Mouse (Mus musculus): Measurements from ENCODE around the gene Gdf5. TPM values are rescaled to one million over a fixed set of nuclear protein-coding genes. Genes with fewer than 3 reads are reported as not detected.

Gene Gdf5
- polyA plus RNA-seq (2016; fragmentation: Nextera tagmentation; extraction: Ambion mirVana): 3.6 and 3.8 TPM in 2 replicates

DNA sequence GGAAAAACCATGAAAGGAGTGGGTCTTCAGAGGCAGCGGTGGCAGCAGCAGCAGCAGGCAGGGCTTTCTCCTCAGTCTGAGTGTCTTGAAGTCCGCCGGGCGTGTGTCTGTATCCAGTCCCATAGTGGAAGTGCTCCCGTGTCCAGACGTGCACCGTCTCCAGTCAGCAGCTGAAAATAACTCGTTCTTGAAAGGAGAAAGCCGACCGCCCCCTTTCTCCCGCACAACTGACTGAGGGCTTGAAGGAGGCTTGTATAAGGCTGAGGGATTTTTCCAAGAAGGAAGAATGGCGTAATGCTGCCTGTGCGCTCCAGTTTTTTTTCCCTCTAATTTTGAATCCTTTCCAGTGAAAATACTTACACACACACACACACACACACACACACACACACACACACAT lies at the start of gene Gdf5:
Gene Gdf5, minus strand, starts transcription at position 244 of the 400 bp plus-strand sequence.
- Histone ChIP-seq H3K27me3 (0 out of 2 replicates have a peak, but pooled peaks cover 8% of the 10 kb centered on the region), H3K4me2 (replicated peaks) (peak within 1 kb of the TSS; percentile 32; the same call in 1 of the 2 replicates), H3K4me3 (no peak within 1 kb of the TSS), H3K27ac (no peak within 1 kb of the TSS; the same call in 1 of the 2 replicates), H3K9me3 (replicated peaks) (no peaks in the 10 kb centered on the region), H3K4me1 (peaks cover 48% of the 10 kb centered on the region), H3K36me3 (no peaks in the 10 kb centered on the region), H3K9ac (peak within 1 kb of the TSS; percentile 35; the same call in 1 of the 2 replicates)
- no peak for ATAC-seq (ENCODE audit: low FRiP score)
- 51% methylated on average over 13 of the region's 13 CpGs for WGBS

DNA sequence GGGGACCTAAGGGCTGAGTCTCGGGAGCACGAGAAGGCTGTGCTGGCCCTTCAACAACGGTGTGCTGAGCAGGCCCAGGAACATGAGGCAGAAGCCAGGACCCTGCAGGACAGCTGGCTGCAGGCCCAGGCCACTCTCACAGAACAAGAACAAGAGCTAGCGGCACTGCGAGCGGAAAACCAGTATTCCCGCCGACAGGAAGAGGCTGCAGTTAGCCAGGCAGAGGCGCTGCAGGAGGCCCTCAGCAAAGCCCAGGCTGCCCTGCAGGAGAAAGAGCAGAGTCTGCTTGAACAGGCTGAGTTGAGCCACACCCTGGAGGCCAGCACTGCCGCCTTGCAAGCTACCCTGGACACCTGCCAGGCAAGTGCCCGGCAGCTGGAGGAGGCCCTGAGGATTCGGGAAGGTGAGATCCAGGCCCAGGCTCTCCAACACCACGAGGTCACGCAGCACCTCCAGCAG lies 46.7 kb upstream of the Gdf5 start:
- H3K36me3 ChIP-seq: peaks cover 96% of the 10 kb centered on the region

DNA sequence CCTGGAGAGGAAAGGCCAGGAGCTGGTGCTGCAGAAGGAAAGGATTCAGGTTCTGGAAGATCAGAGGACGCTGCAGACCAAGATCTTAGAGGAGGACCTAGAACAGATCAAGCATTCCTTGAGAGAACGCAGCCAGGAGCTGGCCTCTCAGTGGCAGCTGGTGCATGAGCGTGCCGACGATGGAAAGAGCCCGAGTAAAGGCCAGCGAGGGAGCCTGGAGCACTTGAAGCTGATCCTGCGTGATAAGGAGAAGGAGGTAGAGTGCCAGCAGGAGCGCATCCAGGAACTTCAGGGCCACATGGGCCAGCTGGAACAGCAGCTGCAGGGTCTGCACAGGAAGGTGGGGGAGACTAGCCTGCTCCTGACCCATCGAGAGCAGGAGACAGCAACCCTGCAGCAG lies 46.0 kb upstream of the Gdf5 start:
- ATAC-seq (ENCODE audit: low FRiP score): no peak
- Histone ChIP-seq H3K4me3 (no peak overlapping the region), H3K9me3 (replicated peaks) (no peaks in the 10 kb centered on the region), H3K27me3 (no peaks in the 10 kb centered on the region), H3K4me1 (no peaks in the 10 kb centered on the region), H3K36me3 (peaks cover 98% of the 10 kb centered on the region), H3K4me2 (replicated peaks) (no peak overlapping the region), H3K27ac (no peak overlapping the region), H3K9ac (no peak overlapping the region)
- 97% methylated on average over 10 of the region's 10 CpGs for WGBS

More for the DNA sequence above, 46.7 kb upstream of the Gdf5 start:
- Histone ChIP-seq H3K4me2 (replicated peaks) (no peak overlapping the region), H3K9ac (peak overlapping the region; percentile 23; the same call in 1 of the 2 replicates), H3K27me3 (no peaks in the 10 kb centered on the region), H3K4me3 (no peak overlapping the region), H3K4me1 (no peaks in the 10 kb centered on the region), H3K9me3 (replicated peaks) (no peaks in the 10 kb centered on the region), H3K27ac (no peak overlapping the region)
- ATAC-seq (ENCODE audit: low FRiP score): no peak
- 85% methylated on average over 14 of the region's 14 CpGs for WGBS

DNA sequence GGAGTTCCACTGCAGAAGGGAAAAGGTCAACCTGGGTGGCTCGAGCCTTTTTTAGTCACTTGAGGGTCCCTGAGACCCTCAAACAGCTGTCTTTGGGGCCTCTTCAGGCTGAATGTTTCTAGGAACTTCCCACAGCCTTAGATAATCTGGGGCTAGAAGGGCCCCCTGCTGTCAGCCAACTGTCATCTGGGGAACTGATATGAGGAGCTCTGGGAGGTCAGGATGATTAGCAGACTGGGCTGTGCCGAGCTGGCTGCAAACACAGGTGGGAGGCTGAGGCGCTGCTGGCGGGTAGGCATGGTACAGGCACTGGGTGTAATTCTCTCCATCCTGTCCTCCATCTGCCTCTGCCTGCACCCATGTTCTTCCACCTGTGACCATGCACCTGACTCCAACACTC lies 43.9 kb upstream of the Gdf5 start:
- WGBS: 83% methylated on average over 4 of the region's 4 CpGs
- H3K36me3 ChIP-seq: peaks cover 98% of the 10 kb centered on the region

DNA sequence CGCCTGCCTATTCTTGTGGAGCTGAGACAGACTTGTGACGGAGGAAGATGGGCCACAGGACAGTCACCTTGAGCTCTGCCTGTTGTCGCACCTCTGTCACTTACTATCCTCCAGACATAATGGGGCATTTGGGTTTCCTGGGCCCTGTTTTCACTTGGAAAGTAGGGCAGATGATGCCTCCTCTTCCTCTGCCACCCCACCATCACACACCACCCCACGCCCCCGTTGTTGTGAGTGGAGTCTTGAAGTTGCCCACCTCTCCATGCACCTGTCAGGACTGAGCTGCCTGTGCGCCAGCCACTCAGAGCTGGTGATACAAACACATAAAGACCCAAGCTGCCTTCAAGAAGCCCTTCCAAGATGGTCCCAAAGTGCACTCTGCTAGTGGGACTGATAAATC lies 42.0 kb upstream of the Gdf5 start:
- no peaks in the 10 kb centered on the region for H3K9me3 ChIP-seq (replicated peaks)
- no peak for ATAC-seq (ENCODE audit: low FRiP score)
- H3K27ac ChIP-seq: no peak overlapping the region
- H3K9ac ChIP-seq: no peak overlapping the region
- H3K36me3 ChIP-seq: peaks cover 97% of the 10 kb centered on the region
- no peaks in the 10 kb centered on the region for H3K4me1 ChIP-seq
- no peaks in the 10 kb centered on the region for H3K27me3 ChIP-seq
- H3K4me2 ChIP-seq (replicated peaks): no peak overlapping the region
- 96% methylated on average over 6 of the region's 6 CpGs for WGBS
- no peak overlapping the region for H3K4me3 ChIP-seq

More for the DNA sequence above, 43.9 kb upstream of the Gdf5 start:
- Histone ChIP-seq H3K9ac (no peak overlapping the region), H3K4me2 (replicated peaks) (no peak overlapping the region), H3K4me1 (no peaks in the 10 kb centered on the region), H3K27ac (no peak overlapping the region), H3K9me3 (replicated peaks) (no peaks in the 10 kb centered on the region), H3K4me3 (no peak overlapping the region), H3K27me3 (no peaks in the 10 kb centered on the region)
- ATAC-seq (ENCODE audit: low FRiP score): no peak

DNA sequence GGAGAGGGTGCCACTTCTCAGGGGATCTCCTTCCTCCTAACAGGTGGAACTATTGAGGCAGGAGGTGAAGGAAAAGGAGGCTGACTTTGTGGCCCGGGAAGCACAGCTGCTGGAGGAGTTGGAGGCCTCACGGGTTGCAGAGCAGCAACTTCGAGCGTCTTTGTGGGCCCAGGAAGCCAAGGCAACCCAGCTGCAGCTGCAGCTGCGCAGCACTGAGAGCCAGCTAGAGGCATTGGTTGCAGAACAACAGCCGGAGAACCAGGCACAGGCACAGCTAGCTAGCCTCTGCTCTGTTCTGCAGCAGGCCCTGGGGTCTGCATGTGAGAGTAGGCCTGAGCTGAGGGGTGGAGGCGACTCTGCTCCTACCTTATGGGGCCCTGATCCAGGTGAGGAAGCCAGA lies 40.6 kb upstream of the Gdf5 start:
- Histone ChIP-seq H3K4me3 (no peak overlapping the region), H3K27ac (no peak overlapping the region), H3K9me3 (replicated peaks) (no peaks in the 10 kb centered on the region), H3K4me1 (no peaks in the 10 kb centered on the region), H3K9ac (no peak overlapping the region), H3K27me3 (no peaks in the 10 kb centered on the region), H3K36me3 (peaks cover 96% of the 10 kb centered on the region), H3K4me2 (replicated peaks) (no peak overlapping the region)
- no peak for ATAC-seq (ENCODE audit: low FRiP score)
- WGBS: 85% methylated on average over 7 of the region's 7 CpGs

DNA sequence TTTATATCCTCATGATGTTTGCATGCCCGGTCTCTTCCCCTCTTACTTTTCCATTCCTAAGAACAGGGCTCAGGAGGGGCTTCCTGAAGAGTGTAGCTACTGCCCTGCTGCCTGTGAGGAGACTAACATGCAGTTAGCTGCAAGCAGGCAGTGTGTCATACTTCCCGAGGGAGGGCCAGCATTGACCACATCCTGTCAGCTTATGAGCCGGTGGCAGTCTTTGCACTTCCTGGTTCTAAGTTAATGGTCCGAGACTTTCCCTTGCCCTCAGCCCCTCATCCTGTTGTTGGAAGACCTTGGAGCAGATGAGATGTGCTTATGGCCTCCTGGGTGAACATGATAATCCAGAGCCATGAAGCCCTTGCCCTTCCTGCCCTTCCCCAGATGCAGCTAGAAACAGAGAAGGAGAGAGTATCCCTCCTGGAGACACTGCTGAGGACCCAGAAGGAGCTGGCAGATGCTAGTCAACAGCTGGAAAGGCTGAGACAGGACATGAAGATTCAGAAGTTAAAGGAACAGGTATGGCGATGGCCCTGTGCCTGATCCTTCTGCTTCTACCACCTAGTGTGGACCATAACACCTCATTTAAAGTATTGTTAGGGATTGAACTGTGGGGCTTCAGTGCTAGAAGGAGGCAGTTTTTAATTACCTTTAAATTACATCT lies 34.3 kb upstream of the Gdf5 start:
- H3K9me3 ChIP-seq (replicated peaks): no peaks in the 10 kb centered on the region
- H3K36me3 ChIP-seq: peaks cover 89% of the 10 kb centered on the region
- no peak overlapping the region for H3K9ac ChIP-seq
- no peak overlapping the region for H3K27ac ChIP-seq
- no peaks in the 10 kb centered on the region for H3K4me1 ChIP-seq
- ATAC-seq (ENCODE audit: low FRiP score): no peak
- 94% methylated on average over 5 of the region's 5 CpGs for WGBS
- no peaks in the 10 kb centered on the region for H3K27me3 ChIP-seq
- H3K4me3 ChIP-seq: no peak overlapping the region
- H3K4me2 ChIP-seq (replicated peaks): no peak overlapping the region

DNA sequence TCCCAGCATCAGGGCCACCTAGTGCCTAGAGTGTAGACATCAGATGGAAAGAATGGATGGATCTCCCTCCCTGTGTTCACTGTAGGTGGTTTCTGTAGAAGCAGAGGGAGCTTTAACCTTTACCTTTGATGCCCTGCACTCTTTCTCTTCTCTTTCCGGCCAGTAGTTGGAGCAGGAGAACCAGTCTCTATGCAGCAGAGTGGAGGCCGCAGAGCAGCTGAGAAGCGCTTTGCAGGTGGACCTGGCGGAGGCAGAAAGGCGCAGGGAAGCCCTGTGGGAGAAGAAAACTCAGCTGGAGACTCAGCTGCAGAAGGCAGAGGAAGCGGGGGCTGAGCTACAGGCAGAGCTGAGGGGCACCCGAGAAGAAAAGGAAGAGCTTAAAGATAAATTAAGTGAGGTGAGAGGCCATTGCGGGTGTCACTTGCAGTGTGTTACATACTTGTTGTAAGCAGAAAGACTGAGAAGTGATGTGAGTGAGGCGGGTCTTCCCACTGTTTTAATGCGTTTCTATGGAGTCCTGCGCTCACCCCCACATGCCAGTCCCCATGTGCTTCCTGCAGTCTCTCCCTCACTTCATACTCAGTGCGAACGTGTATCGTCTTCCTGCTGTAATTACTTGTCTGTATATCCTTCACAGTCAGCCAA lies 29.0 kb upstream of the Gdf5 start:
- Histone ChIP-seq H3K4me2 (replicated peaks) (no peak overlapping the region), H3K9ac (no peak overlapping the region), H3K27ac (no peak overlapping the region), H3K36me3 (peaks cover 88% of the 10 kb centered on the region), H3K9me3 (replicated peaks) (no peaks in the 10 kb centered on the region), H3K4me3 (no peak overlapping the region), H3K27me3 (no peaks in the 10 kb centered on the region), H3K4me1 (no peaks in the 10 kb centered on the region)
- 83% methylated on average over 14 of the region's 14 CpGs for WGBS
- no peak for ATAC-seq (ENCODE audit: low FRiP score)

DNA sequence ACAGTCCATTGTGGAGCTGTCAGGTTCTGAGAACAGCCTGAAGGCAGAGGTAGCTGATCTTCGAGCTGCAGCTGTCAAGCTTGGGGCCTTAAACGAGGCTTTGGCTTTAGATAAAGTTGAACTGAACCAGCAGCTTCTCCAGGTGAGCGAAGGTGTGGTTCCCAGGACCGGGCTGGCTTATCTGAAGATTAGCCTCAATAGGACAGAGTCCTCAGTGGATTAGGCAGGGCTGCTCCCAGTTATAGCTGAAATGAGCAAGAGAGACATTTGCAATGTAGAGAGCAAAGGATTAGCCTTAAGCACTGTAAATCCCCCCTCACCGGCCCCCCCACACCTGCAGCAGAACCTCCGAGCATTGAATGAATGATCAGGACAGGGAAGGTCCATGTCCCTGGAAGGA lies 28.2 kb upstream of the Gdf5 start:
- Histone ChIP-seq H3K27ac (no peak overlapping the region), H3K9me3 (replicated peaks) (no peaks in the 10 kb centered on the region), H3K36me3 (peaks cover 91% of the 10 kb centered on the region), H3K4me3 (no peak overlapping the region), H3K9ac (no peak overlapping the region), H3K4me1 (no peaks in the 10 kb centered on the region), H3K4me2 (replicated peaks) (no peak overlapping the region), H3K27me3 (no peaks in the 10 kb centered on the region)
- ATAC-seq (ENCODE audit: low FRiP score): no peak
- WGBS: 86% methylated on average over 6 of the region's 6 CpGs

DNA sequence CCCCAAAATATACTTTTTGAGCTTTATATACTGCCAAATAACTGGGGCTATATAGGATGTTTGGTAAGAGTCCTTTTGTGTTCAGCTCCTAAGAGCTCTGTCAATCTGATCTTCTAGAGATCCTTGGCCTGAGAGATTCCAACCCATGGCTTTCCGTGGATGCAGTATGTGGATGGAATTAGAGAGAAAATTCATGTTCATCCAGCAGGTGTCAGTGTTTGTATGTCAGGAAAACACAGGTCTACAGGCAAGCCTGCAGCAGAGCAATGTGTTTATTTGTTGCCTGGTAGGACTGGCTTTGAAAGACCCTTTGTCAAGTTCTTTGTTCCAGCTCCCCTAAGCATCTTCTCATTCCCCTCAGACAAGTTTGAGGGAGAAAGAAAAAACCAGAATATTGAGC lies 17.8 kb upstream of the Gdf5 start:
- Histone ChIP-seq H3K4me3 (no peak overlapping the region), H3K9me3 (replicated peaks) (no peaks in the 10 kb centered on the region), H3K36me3 (peaks cover 42% of the 10 kb centered on the region), H3K27ac (no peak overlapping the region), H3K4me2 (replicated peaks) (no peak overlapping the region), H3K9ac (no peak overlapping the region), H3K4me1 (peaks cover 5% of the 10 kb centered on the region; the same call in 1 of the 2 replicates), H3K27me3 (no peaks in the 10 kb centered on the region)
- no peak for ATAC-seq (ENCODE audit: low FRiP score)
- WGBS: 54% methylated on average over 1 of the region's 1 CpGs

DNA sequence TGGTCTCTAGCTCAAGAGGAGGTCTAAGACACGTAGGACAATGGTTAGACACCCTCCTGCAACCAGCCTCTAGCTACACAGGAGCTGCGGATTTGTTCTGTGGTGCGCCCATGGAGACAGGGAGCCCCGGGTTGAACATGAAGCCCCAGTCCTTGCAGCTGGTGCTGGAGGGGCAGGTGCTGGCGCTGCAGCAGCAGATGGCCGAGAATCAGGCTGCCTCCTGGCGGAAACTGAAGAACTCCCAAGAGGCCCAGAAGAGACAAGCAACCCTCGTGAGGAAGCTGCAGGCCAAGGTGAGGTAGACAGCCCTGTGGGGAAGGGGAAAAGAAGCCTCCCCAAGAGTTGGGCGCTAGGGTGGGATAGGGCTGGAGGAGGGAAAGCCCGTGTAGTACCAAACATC lies 16.7 kb upstream of the Gdf5 start:
- H3K4me1 ChIP-seq: peaks cover 13% of the 10 kb centered on the region
- no peak overlapping the region for H3K4me3 ChIP-seq
- H3K27ac ChIP-seq: no peak overlapping the region
- peaks cover 31% of the 10 kb centered on the region for H3K36me3 ChIP-seq
- H3K9ac ChIP-seq: no peak overlapping the region
- ATAC-seq (ENCODE audit: low FRiP score): no peak
- H3K27me3 ChIP-seq: no peaks in the 10 kb centered on the region
- no peaks in the 10 kb centered on the region for H3K9me3 ChIP-seq (replicated peaks)
- H3K4me2 ChIP-seq (replicated peaks): no peak overlapping the region
- 70% methylated on average over 10 of the region's 10 CpGs for WGBS

DNA sequence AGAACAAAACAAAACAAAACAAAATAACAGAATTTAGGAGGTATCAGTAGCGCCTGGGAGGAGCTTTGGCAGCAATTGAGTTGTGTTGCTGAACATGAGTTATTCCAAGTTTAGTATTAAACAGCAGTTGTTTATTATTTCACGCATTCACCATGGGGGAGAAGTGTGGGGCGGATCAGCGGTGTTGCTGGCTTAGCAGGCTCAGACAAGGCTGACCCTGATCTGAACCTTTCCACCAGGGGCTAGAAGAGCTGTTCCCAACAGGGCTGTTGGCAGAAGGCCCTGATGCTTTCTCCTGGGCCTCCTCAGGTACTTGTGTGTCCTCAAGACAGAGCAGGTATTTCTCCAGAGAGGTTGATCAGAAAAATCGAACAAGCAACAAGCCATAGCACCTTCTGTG lies 14.8 kb upstream of the Gdf5 start:
- Histone ChIP-seq H3K27me3 (no peaks in the 10 kb centered on the region), H3K4me1 (peaks cover 13% of the 10 kb centered on the region), H3K4me3 (no peak overlapping the region), H3K4me2 (replicated peaks) (no peak overlapping the region), H3K36me3 (peaks cover 16% of the 10 kb centered on the region), H3K9ac (no peak overlapping the region), H3K9me3 (replicated peaks) (no peaks in the 10 kb centered on the region), H3K27ac (no peak overlapping the region)
- ATAC-seq (ENCODE audit: low FRiP score): no peak
- 88% methylated on average over 5 of the region's 5 CpGs for WGBS

Measured in hindbrain, embryonic 12.5 days (tissue).